Mouse (Mus musculus) left cerebral cortex, postnatal 36 days (tissue): ENCODE data around the gene Zfp462. TPM values are rescaled to one million over a fixed set of nuclear protein-coding genes. Genes with fewer than 3 reads are reported as not detected.

Source experiments
- DNase-seq, 2 experiments: peaks; one replicate each; pipeline ENCODE4 v3.0.0; 2021 to 2022; ENCODE audit warnings: low spot score in 2 of 2, mixed read lengths in 1 of 2
- intact Hi-C: fragments of 180-260 bp; cut with DNase I; formaldehyde crosslinking; loops from one replicate; pipeline ENCODE4 v1.15.1; 2025
- total RNA-seq, 2 experiments: library from RNA; stranded (reverse); gene quantifications; 2 replicates each; pipeline ENCODE4 v1.2.3; 2021

The Zfp462 gene
- total RNA-seq, 2 experiments from 2014 or later, result 37.7 to 71.3 TPM

DNA sequence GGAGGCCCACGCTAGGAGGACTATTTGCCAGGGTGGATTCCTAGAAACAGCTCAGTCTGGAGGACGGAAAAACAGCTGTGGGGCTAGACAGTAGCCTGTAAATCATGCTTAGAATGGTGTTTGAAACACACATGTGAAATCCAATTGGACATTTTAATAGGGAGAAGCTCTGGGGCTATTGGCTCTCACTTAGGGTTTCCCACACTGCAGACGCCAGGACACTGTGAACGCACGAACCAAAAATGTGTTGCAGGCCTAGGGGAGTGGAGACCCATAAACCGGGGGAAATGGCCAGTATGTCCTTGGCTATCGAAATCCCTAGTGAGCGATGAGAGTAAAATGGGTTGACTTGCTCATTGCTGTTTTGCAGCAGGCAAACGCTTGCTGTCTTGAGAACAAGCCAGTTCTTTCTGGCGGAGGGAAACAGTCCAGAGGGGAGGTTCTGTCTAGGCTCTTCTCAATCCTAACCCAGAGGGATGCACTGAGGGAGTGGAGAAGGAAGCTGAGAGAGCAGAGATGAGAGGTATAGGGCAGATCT, 81.3 kb downstream of the Zfp462 start:
- no peak for DNase-seq
- intact Hi-C loops, result no loop called here

DNA sequence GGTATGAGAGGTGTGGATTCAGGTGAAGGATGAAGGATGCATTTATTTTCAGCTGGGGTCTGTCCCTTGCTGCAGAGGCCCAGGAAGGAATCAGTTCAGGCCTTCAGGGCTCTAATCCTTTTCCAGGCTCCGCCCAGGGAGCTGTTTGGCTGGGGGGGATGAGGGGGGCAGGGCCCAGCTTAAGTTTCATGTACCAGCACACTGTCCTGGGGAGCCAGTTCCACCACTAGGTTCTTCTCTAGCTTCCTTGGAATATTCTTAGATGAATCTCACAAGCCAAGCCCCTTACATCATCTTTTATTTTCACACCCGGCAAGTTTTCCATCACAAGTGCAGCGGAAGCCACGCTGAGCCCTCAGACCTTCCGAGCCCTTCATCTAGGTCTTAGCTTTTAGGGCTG, 85.6 kb downstream of the Zfp462 start:
- no peak for DNase-seq
- intact Hi-C loops, result no loop called here

GRCm38 (mm10) chr4:55032317-55032930, 87.6 kb downstream of the Zfp462 start:
- intact Hi-C loops, result no loop called here
- DNase-seq, result no peak

DNA sequence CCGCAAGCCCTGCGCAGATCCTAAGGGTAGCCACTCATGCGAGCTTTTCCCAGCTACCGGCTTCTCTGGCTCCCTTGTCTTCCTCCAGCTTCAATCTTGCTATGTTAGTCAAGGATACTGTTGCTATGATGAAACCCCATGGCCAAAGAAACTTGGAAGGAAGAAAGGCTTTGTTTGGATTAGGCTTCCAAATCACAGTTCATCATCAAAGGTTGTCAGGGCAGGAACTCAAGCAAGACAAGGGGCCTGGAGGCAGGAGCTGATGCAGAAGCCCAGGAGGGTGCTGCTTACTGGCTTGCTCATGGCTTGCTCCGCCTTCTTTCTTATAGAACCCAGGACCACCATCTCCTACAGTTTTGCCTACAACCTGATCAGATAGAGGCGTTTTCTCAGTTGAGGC, 88.6 kb downstream of the Zfp462 start:
- intact Hi-C loops, result no loop called here
- DNase-seq, result no peak

- DNase-seq, result no peak
- intact Hi-C loops, result no loop called here
These were observed 93.3 kb downstream of the Zfp462 start for GRCm38 (mm10) chr4:55038139-55038538.

DNA sequence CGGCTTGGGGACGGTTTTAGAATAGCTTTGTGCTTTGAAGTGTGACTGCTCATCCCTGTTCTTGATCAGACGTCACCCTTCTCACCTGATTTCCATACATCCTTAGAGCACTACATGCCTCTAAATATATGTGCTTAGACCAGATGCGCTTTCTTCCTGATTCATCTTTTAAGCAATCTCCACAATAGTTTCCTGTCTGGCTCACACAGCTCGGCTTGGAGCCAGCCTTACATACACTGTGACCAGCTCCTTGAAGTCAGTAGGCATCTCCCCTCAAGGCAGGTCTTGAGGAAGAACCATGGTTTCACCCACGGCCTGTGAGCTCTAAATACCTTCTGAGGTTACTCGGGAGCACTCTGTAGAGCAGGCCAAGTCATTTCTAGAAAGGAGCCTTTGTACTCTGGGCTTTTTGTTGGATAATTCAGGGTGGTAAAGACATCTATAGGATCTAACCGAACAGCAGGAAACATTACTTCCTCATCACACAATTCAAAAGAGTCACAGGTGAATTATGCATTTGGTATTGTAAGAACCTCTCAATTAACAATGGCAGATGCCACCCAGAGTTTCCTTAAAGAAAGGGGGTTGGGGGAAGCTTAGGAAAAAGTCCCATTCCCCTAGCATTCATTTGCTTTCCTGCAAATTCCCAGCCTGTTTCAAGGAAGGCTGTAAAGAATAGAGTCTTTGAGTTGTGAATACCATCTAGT, 95.6 kb downstream of the Zfp462 start:
- intact Hi-C loops, result no loop called here
- no peak for DNase-seq

GRCm38 (mm10) chr4:55041106-55041730, 96.4 kb downstream of the Zfp462 start:
- intact Hi-C loops, result no loop called here
- no peak for DNase-seq

GRCm38 (mm10) chr4:55042573-55042972, 97.7 kb downstream of the Zfp462 start:
- no peak for DNase-seq
- intact Hi-C loops, result no loop called here

DNA sequence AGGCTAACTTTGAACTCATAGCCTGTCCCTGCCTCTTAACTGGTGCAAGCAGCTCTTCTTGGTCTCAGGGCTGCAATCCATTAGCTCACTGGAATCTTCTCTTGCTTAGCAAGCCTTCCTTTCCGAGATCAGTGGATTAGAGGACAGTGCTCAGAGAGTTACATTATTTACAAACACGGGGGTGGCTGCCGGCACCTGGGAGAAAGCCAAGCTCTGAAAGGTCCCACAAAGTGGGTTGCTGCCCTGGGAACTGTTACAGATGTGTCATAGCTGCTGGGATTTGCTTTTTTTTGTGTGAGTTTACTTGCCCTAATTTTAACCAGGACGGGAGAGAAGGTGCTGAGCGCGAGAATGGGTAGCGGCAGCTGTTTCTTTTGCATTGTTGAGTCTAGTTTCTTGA, 102.4 kb downstream of the Zfp462 start:
- intact Hi-C loops, result no loop called here

GRCm38 (mm10) chr4:55049938-55050610, 105.2 kb downstream of the Zfp462 start:
- DNase-seq, result peak in 1 of 2 experiments; percentile 34
- intact Hi-C loops, result no loop called here

More for the DNA sequence above, 102.4 kb downstream of the Zfp462 start:
- no peak for DNase-seq

- no peak for DNase-seq
- intact Hi-C loops, result no loop called here
These were observed 106.5 kb downstream of the Zfp462 start for GRCm38 (mm10) chr4:55051345-55051744.

DNA sequence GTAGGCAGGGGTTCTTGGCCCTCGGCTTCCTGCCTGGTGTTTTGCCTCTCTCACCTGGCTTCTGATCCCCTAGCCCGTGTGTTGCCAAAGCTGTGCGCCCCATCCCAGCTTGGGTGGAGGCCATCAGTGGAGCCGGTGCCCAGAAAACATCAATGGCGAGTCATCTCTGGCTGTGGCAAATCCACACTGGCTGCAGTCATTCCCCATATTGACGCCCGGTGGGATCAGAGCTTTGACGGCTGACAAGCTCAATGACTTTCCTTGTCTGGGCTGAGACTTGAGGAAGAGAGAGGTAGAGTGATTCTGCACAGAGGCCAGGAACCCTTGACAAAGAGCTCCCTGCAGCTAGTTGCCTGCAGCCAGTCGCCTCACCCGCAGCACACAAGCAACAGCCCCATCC, 107.8 kb downstream of the Zfp462 start:
- no peak for DNase-seq
- intact Hi-C loops, result no loop called here

GRCm38 (mm10) chr4:55057666-55058455, 113.0 kb downstream of the Zfp462 start:
- intact Hi-C loops, result no loop called here
- no peak for DNase-seq

DNA sequence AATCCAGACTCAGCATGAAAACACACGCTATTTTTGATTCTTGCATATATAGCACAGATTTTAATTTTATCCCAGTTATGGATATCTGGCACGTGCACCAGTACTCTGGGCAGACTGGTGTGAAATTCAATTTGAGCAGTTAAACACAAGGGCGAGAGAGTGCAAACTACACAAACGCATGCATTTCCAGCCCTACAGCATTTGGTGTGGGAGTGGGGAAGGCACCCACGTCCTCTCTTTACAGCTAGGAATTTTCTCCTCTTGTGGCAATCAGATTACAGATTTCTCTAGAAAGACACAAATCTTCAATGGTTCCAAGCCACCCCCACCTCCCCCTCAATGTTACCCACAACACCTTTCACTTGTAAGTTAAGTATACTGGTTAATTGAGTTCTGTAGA, 114.1 kb downstream of the Zfp462 start:
- DNase-seq, result no peak
- intact Hi-C loops, result no loop called here

DNA sequence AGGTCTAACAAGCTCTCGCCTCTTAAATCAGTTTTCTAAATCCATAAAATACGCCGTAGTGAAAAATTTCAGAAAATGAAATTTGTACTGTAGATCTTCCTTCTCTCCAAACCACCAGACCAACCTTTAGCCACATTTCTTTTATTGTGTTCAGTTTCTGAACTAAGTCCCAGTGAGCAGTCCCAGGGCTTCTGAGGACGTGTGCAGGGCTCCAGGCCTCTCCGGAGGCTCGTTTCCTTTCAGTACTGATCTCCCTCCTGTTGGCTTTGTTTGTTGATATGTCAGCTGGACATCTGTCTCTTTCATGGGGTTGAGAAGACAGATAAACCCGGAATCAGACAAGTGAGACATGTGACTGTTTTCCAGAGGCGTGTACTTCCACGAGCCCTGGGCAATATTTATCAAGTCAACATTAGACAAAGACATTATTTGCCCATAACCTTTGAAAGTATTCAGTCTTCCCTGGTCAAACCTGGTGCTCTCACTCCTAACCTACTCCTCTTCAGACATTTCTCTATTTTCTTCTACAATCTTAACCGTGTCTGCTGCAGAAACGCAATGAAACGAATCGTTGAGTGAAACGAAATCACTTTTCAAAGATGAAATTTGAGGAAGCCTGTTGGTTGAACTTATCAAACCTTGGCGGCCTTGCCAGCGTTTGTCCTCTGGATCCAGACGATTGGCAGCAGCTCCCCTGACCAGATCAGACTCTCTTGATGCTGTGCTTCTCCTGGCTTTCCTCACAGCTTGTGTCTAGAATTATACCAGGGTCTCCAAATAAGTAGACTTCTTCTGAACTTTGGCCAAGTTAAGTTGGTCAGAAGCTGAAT, 121.7 kb downstream of the Zfp462 start:
- intact Hi-C loops, result no loop called here
- no peak for DNase-seq

- intact Hi-C loops, result no loop called here
- DNase-seq, result no peak
These were observed 126.7 kb downstream of the Zfp462 start for GRCm38 (mm10) chr4:55071535-55071934.

DNA sequence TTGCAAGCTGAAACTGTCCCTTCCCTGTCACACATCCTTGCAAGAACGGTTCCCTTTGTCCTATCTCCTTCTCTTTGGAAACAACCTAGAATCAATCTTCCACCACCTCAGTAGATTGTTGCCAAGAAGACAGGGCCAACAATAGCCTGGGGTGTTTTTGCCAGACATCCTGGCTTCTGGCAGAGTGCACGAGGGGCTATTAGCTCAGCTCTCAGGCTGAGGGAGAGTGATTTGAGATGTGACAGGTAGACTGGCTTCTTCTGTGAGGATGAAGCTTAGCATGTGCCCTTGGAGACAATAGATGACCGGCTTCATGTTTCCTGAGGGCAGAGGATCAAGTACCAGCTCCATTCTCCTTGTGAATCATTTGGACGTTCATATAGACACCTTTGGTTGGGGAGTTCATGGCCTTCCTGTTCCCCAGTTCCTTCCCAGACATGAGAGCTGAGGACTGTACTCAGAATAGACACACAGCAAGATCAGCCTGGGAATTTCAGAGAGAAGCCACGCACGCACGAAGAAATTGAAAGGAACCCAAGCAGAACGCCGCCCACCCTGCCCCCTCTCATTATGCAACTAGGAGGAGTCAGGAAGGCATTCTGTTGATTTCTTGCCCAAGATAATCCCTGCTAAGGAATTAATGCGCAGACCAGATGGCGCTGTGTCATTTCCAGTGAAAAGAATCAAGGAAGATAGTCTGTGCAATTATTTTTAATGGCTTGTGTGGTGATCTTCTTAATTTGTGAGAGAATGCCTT, 132.5 kb downstream of the Zfp462 start:
- DNase-seq, result peak; percentile 62
- intact Hi-C loops, result no loop called here
